Mouse (Mus musculus) intestine, embryonic 14.5 days (tissue): ENCODE results near the gene Shoc2. TPM values are rescaled to one million over a fixed set of nuclear protein-coding genes. Genes with fewer than 3 reads are reported as not detected.
A peak's percentile ranks its signal among the peaks of the same experiment; 100 is the strongest.
"Not testable (repeated sequence)": the region's sequence is repeated elsewhere in the genome, so short reads cannot be mapped to it uniquely, and the experiment has no call there.

Experiments used
- ATAC-seq: fragments of 200-750 bp; cut with Nextera tagmentation; replicated peaks from 2 replicates; pipeline ENCODE4 v1.8.0; 2017; ENCODE audit warnings: low read depth, moderate number of reproducible peaks, moderate TSS enrichment, moderate library complexity; ENCODE audit not compliant: low FRiP score, low TSS enrichment
- DNase-seq: peaks from one replicate; pipeline ENCODE4 v3.0.0-alpha.2; 2018; ENCODE audit warnings: low spot score
- H3K27ac ChIP-seq: fragments of 300-500 bp; sonication (generic); 2 replicates; pipeline ENCODE4 v1.5.1; 2014; ENCODE audit warnings: low read depth, mild to moderate bottlenecking, control low read depth
- H3K27me3 ChIP-seq: fragments of 300-500 bp; sonication (generic); replicated peaks from 2 replicates; pipeline ENCODE4 v1.6.1; 2014; ENCODE audit warnings: low read length, control low read depth; ENCODE audit not compliant: control insufficient read depth, insufficient read depth
- H3K36me3 ChIP-seq: fragments of 300-500 bp; sonication (generic); 2 replicates; pipeline ENCODE4 v1.6.1; 2014; ENCODE audit warnings: low read length, control low read depth; ENCODE audit not compliant: control insufficient read depth, insufficient read depth
- H3K4me1 ChIP-seq: fragments of 300-500 bp; sonication (generic); replicated peaks from 2 replicates; pipeline ENCODE4 v1.6.1; 2014; ENCODE audit warnings: low read length, control low read depth, mixed read lengths; ENCODE audit not compliant: control insufficient read depth, insufficient read depth
- H3K4me2 ChIP-seq: fragments of 300-500 bp; sonication (generic); 2 replicates; pipeline ENCODE4 v1.6.1; 2014; ENCODE audit warnings: low read length
- H3K4me3 ChIP-seq: fragments of 300-500 bp; sonication (generic); 2 replicates; pipeline ENCODE4 v1.5.1; 2014; ENCODE audit warnings: low read depth, low read length, control low read depth, mixed read lengths
- H3K9ac ChIP-seq: fragments of 300-500 bp; sonication (generic); 2 replicates; pipeline ENCODE4 v1.6.1; 2014; ENCODE audit warnings: mild to moderate bottlenecking, low read length
- H3K9me3 ChIP-seq: fragments of 300-500 bp; sonication (generic); 2 replicates; pipeline ENCODE4 v1.6.1; 2016; ENCODE audit warnings: low read length, control low read depth; ENCODE audit not compliant: control insufficient read depth
- WGBS: fragments of 180-500 bp; shearing (Covaris S2); extraction: QIAGEN DNeasy Blood & Tissue Kit; methylation state at CpG from one replicate; pipeline ENCODE4 v1.1.7; 2014; 5-methylcytosine and 5-hydroxymethylcytosine counted together
- polyA plus RNA-seq: library from polyadenylated mRNA; unstranded; fragments of >200 nt; fragmentation: Nextera tagmentation; extraction: Ambion mirVana; gene quantifications from 2 replicates; pipeline ENCODE4 v1.2.1, GENCODE M21; 2014

Shoc2 gene
- polyA plus RNA-seq, 1 experiment from 2014 or later = 49.2 TPM

GRCm38 (mm10) chr19:53902739-53903487, 41.2 kb upstream of the Shoc2 start:
- H3K4me2 ChIP-seq = peak overlapping the region; percentile 66
- peak overlapping the region; percentile 72 for H3K9ac ChIP-seq
- H3K36me3 ChIP-seq = no peaks in the 10 kb centered on the region
- peak overlapping the region; percentile 91 for H3K27ac ChIP-seq
- DNase-seq = peak; percentile 100
- peak overlapping the region; percentile 52 for H3K4me3 ChIP-seq
- WGBS = under 1% methylated on average over 58 of the region's 61 CpGs
- H3K27me3 ChIP-seq = no peaks in the 10 kb centered on the region
- H3K4me1 ChIP-seq = peaks cover 17% of the 10 kb centered on the region
- ATAC-seq = peak; percentile 97
- no peaks in the 10 kb centered on the region for H3K9me3 ChIP-seq

- DNase-seq (peak; percentile 82), ATAC-seq (peak; percentile 71)
- WGBS = under 1% methylated on average over 73 of the region's 83 CpGs
- Histone ChIP-seq H3K9me3 (no peaks in the 10 kb centered on the region), H3K36me3 (no peaks in the 10 kb centered on the region), H3K4me3 (peak overlapping the region; percentile 52), H3K4me2 (peak overlapping the region; percentile 66), H3K27me3 (no peaks in the 10 kb centered on the region), H3K4me1 (peaks cover 17% of the 10 kb centered on the region), H3K27ac (peak overlapping the region; percentile 91), H3K9ac (peak overlapping the region; percentile 65)
Measured at GRCm38 (mm10) chr19:53903507-53904321, 40.4 kb upstream of the Shoc2 start.

DNA sequence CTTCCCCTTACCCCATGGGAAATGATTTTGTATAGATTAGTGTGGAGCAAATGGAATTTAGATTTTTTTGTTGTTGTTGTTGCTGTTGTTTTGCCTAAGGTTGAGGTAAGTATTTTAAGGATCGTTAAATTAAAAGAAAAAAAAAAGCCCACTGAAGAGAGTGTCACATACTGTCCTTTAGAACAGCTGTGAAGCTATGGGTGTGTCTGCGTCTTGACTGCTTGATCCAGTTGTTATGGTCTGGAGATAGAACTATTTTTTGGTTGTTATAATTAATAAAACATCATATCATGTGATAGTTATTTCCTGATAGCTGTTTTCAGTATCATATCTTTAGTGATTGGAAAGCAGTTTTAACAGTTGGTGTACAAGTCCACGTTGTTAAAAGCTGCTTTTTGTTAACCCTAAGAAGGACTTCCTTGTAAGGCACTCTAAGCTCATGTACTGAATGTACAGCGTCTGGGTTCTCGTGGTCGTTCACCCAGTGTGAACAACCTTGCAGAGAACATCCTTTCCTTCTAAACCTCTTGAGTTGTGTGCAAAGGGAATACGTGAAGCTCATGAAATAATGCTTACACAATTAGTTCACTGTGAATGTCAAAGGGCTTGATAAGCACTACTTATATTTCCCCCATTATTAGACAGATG, 39.1 kb upstream of the Shoc2 start:
- H3K27me3 ChIP-seq = no peaks in the 10 kb centered on the region
- no peak for ATAC-seq
- H3K9ac ChIP-seq = peak overlapping the region; percentile 65
- H3K27ac ChIP-seq = no peak overlapping the region
- DNase-seq = no peak
- peaks cover 10% of the 10 kb centered on the region for H3K36me3 ChIP-seq
- H3K4me1 ChIP-seq = peaks cover 17% of the 10 kb centered on the region
- 62% methylated on average over 7 of the region's 7 CpGs for WGBS
- H3K9me3 ChIP-seq = no peaks in the 10 kb centered on the region
- peak overlapping the region; percentile 52 for H3K4me3 ChIP-seq
- H3K4me2 ChIP-seq = peak overlapping the region; percentile 66

GRCm38 (mm10) chr19:53906033-53906702, 37.9 kb upstream of the Shoc2 start:
- peaks cover 17% of the 10 kb centered on the region for H3K4me1 ChIP-seq
- DNase-seq = no peak
- H3K36me3 ChIP-seq = peaks cover 21% of the 10 kb centered on the region
- H3K4me2 ChIP-seq = no peak overlapping the region
- H3K9me3 ChIP-seq = no peaks in the 10 kb centered on the region
- H3K27me3 ChIP-seq = no peaks in the 10 kb centered on the region
- no peak for ATAC-seq
- WGBS = 35% methylated on average over 6 of the region's 6 CpGs
- no peak overlapping the region for H3K27ac ChIP-seq
- no peak overlapping the region for H3K4me3 ChIP-seq
- no peak overlapping the region for H3K9ac ChIP-seq

GRCm38 (mm10) chr19:53906703-53907070, 37.4 kb upstream of the Shoc2 start:
- DNase-seq, H3K27ac ChIP-seq, H3K9ac ChIP-seq, ATAC-seq, H3K27me3 ChIP-seq, H3K4me2 ChIP-seq, H3K4me3 ChIP-seq, H3K9me3 ChIP-seq: not testable (repeated sequence)
- H3K36me3 ChIP-seq = peaks cover 24% of the 10 kb centered on the region
- H3K4me1 ChIP-seq = peaks cover 16% of the 10 kb centered on the region

DNA sequence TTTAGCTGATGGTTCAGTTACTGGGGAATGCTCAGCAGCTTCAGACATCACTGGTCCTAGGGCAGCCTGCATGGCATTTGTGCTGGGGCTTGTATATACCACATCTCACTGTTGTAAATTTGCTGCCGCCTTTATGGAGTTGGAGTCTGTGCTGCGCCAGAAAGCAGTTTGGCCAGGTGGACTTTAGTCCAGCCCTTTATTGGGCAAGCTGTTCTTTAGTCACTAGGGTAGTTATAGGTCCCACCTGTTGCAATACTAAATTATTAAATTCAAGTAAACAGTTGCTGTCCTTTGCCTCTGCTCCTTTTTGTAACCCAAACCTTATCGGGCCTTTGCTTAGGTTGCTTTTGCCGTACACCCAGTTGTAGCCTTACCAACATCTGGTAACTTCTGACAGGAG, 29.2 kb upstream of the Shoc2 start:
- WGBS = 92% methylated on average over 4 of the region's 4 CpGs
- peaks cover 87% of the 10 kb centered on the region for H3K36me3 ChIP-seq

DNA sequence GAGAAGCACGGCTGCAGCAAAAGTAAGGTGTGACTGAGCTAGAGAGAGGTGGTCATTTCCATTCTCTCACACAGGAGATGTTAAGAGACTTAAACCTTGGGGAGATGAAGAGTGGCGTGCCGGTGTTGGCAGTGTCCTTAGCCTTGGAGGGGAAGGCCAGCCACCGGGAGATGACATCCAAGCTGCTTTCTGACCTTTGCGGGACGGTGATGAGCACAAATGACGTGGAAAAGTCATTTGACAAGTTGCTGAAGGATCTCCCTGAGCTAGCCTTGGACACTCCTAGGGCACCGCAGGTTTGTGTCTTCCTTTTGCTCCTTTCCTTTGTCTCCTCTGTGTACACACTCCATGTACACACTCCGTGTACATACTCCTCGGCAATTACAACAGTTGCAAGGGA, 24.6 kb upstream of the Shoc2 start:
- no peaks in the 10 kb centered on the region for H3K9me3 ChIP-seq
- 94% methylated on average over 10 of the region's 10 CpGs for WGBS
- H3K27me3 ChIP-seq = no peaks in the 10 kb centered on the region
- H3K9ac ChIP-seq = no peak overlapping the region
- DNase-seq (no peak), ATAC-seq (no peak)
- no peak overlapping the region for H3K27ac ChIP-seq
- no peak overlapping the region for H3K4me2 ChIP-seq
- H3K4me3 ChIP-seq = no peak overlapping the region
- no peaks in the 10 kb centered on the region for H3K4me1 ChIP-seq
- peaks cover 82% of the 10 kb centered on the region for H3K36me3 ChIP-seq

More for the DNA sequence above, 29.2 kb upstream of the Shoc2 start:
- Histone ChIP-seq H3K4me3 (no peak overlapping the region), H3K27me3 (no peaks in the 10 kb centered on the region), H3K9me3 (no peaks in the 10 kb centered on the region), H3K9ac (no peak overlapping the region), H3K4me1 (no peaks in the 10 kb centered on the region), H3K27ac (no peak overlapping the region), H3K4me2 (no peak overlapping the region)
- DNase-seq (no peak), ATAC-seq (no peak)

DNA sequence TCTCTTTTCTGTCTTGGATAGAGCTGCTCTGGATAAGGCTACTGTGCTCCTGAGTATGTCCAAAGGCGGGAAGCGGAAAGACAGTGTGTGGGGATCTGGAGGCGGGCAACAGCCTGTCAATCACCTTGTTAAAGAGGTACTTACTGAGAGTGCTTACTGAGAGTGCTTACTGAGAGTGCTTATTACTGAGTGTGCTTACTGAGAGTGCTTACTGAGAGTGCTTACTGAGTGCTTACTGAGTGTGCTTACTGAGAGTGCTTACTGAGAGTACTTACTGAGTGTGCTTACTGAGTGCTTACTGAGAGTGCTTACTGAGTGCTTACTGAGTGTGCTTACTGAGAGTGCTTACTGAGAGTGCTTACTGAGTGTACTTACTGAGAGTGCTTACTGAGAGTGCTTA, 22.1 kb upstream of the Shoc2 start:
- not testable (repeated sequence) for H3K9me3 ChIP-seq, H3K27me3 ChIP-seq, H3K9ac ChIP-seq, ATAC-seq, H3K4me1 ChIP-seq, DNase-seq, H3K4me2 ChIP-seq, H3K4me3 ChIP-seq, H3K27ac ChIP-seq
- H3K36me3 ChIP-seq = peaks cover 82% of the 10 kb centered on the region
- 96% methylated on average over 3 of the region's 3 CpGs for WGBS
